Mouse (Mus musculus) left cerebral cortex, postnatal 14 days (tissue): ENCODE measurements at regions not wholly inside any gene's neighbourhood (a gene's known extent, or its start where the extent isn't known, plus 50 kb on each side); places are given as distances from the start of the nearest gene placed in this dataset.

Source experiments
- DNase-seq, 2 experiments: peaks; one replicate each; pipeline ENCODE4 v3.0.0; 2021 to 2022; ENCODE audit warnings: low spot score in 2 of 2, mixed read lengths in 1 of 2
- intact Hi-C: fragments of 180-260 bp; cut with DNase I; formaldehyde crosslinking; loops from one replicate; pipeline ENCODE4 v1.15.1; 2025

DNA sequence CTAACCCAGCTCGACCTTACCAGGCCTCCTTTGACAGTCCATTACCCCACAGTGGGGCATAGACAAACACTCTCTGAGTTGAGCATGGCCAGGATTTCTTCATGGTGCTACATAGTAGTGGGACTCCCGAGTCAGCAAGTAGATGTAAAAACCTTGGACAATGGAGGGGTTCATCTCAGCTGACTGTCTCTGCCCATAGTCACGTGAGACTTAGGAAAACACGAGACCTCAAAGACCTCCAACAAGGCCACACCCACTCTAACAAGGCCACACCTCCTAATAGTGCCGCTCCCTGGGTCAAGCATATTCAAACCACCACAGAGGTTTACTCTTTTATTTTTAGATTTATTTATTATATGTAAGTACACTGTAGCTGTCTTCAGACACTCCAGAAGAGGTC is 52.5 kb upstream of the Cldn24 start:
- no peak for DNase-seq
- intact Hi-C loops, result no loop called here

DNA sequence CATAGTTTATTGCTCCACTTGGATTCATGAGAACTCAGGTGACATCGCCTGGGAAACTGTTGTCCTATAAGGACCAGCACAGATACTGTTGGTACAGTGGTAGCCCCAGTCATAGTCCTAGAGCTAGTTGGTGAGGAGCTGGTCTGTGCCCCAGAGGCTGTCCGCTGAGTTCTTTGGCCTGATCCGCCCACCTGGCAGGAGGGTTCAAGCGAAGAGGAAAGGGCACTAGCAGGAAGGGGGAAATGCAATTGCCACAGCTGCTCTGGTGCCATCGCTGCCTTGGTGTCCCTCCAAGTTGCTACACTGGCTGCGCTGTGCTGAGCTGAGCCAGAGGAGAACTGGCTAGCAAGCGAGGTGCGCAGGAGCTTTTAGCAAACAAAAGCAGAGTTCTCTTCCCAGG is 53.2 kb upstream of the Cldn24 start:
- no peak for DNase-seq
- intact Hi-C loops, result no loop called here

DNA sequence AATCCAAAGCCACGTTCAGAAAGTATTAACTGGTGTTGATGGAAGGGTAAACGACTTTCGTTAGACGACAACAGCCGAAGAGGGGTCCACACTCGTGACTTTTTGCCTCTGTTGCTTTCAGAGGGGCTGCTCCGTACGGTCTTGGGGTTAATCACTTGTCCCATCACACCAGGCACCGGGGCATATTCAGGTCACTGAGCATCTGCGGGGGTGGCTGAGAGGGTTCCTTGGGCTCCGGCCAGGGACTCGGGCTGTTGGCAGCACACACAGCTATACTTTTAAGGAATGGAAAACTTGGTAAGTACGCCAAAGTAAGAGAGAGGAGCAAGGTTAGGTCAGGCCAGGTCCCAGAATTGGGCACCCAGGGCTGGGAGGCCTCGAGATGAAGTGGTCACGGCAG is 50.7 kb upstream of the Cdkn2aip start:
- DNase-seq, result peak in 1 of 2 experiments; percentile 42
- intact Hi-C loops, result no loop called here

DNA sequence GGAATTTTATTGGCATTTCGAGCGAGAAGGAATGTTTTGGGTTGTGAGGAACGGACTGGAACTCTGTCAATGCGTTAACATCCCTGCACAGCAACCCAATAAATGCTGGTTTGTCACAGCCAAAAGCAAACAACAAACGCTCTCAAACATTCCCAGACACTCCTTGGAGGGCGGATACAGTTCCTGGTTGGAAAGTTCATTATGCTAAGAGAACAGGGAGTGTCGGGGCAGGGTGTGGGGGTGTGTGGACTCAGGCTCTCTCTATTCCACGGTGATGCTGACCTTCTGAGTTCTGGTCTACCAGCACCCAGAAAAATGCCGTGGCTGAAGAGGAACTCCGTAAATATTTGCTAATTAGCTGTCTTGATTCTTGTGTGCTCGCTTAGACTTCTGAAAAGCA is 50.3 kb upstream of the Cdkn2aip start:
- DNase-seq, result no peak
- intact Hi-C loops, result no loop called here
